ENCODE assay signal across 8 mouse cellular contexts in genomic region chr9:108001922-108002770, GRCm38 (mm10). TPM values are rescaled to one million over a fixed set of nuclear protein-coding genes. Genes with fewer than 3 reads are reported as not detected.
DNase-seq lines count a peak whose midpoint lies in the region; ATAC-seq and TF ChIP-seq lines count a peak whose summit lies in the region.

Ip6k1 (plus strand) TSS chr9:108002501.

- H3K4me2 ChIP-seq in lung, postnatal 0 days (replicated peaks; ENCODE audit: low read depth, low read length), result peak within 1 kb of the TSS; percentile 75

- H3K4me1 ChIP-seq in hindbrain, embryonic 10.5 days (replicated peaks), result peaks cover 29% of the 10 kb centered on the region
- peaks cover 9% of the 10 kb centered on the region for H3K4me1 ChIP-seq in lung, postnatal 0 days (ENCODE audit: insufficient read depth, low read depth, low read length)

- peak within 1 kb of the TSS; percentile 100 for H3K9ac ChIP-seq in lung, postnatal 0 days (replicated peaks; ENCODE audit: low read depth)

- H3K27me3 ChIP-seq in hindbrain, embryonic 10.5 days (ENCODE audit: insufficient read depth, poor library complexity, severe bottlenecking), result no peaks in the 10 kb centered on the region
- H3K27me3 ChIP-seq in lung, postnatal 0 days (replicated peaks; ENCODE audit: insufficient read depth, low read length), result no peaks in the 10 kb centered on the region

- H3K4me3 ChIP-seq in hindbrain, embryonic 10.5 days, result peak within 1 kb of the TSS; percentile 95
- H3K4me3 ChIP-seq in lung, postnatal 0 days (ENCODE audit: low read depth, low read length), result peak within 1 kb of the TSS; percentile 91

- peaks cover 8% of the 10 kb centered on the region; the same call in 1 of the 2 replicates for H3K36me3 ChIP-seq in hindbrain, embryonic 10.5 days
- no peaks in the 10 kb centered on the region for H3K36me3 ChIP-seq in lung, postnatal 0 days (ENCODE audit: insufficient read depth, low read length)

- peak; percentile 98 for ATAC-seq in frontal cortex, adult (ENCODE audit: low TSS enrichment)
- ATAC-seq in lung, postnatal 0 days, result peak; percentile 99

- H3K27ac ChIP-seq in hindbrain, embryonic 10.5 days, result peak within 1 kb of the TSS; percentile 98
- H3K27ac ChIP-seq in lung, postnatal 0 days (ENCODE audit: low read length), result peak within 1 kb of the TSS; percentile 97

- no peaks in the 10 kb centered on the region for H3K9me3 ChIP-seq in hindbrain, embryonic 10.5 days
- H3K9me3 ChIP-seq in lung, postnatal 0 days (ENCODE audit: low read length), result no peaks in the 10 kb centered on the region

- TF ChIP-seq CTCF in lung, postnatal 0 days (IDR thresholded peaks at IDR 0.05), result no peak

- WGBS in hindbrain, embryonic 10.5 days, result under 1% methylated on average over 51 of the region's 51 CpGs
- whole genome bisulfite sequencing in lung, postnatal 0 days, result under 1% methylated on average over 48 of the region's 51 CpGs

- TF ChIP-seq EP300 in lung, postnatal 0 days (IDR thresholded peaks at IDR 0.05), result no peak

- peak; percentile 100 for DNase-seq in MN1 (ENCODE audit: low spot score)
- peak; percentile 100 for DNase-seq in cerebellum, adult 9-10 months
- peak; percentile 100 for DNase-seq in hindbrain, embryonic 10.5 days (ENCODE audit: low spot score)
- peak; percentile 100 for DNase-seq in layer of hippocampus, adult 9-11 months
- peak; percentile 100 for DNase-seq in lung, postnatal 0 days (ENCODE audit: low spot score)
- peak; percentile 100 for DNase-seq in ovary, postnatal 14 days (ENCODE audit: low spot score)
- DNase-seq in thymus, postnatal 14 days, result peak; percentile 100

RNA-seq across cellular contexts. Expression of gene Ip6k1, which starts in this region (rescaled TPM):
- polyA plus RNA-seq in hindbrain, embryonic 10.5 days (2016; fragmentation: Nextera tagmentation; extraction: Ambion mirVana), result 60.1 and 65.5 TPM in 2 replicates
- polyA plus RNA-seq in lung, postnatal 0 days (2015; fragmentation: Nextera tagmentation; extraction: Ambion mirVana), result 52.0 and 53.9 TPM in 2 replicates

Comparison
In these comparisons a context has a peak if more than half of its experiments do, and no peak if none do; other contexts are left out.
1. Peak in every context shown above with its lines: DNase-seq, ATAC-seq, H3K4me3 ChIP-seq and H3K27ac ChIP-seq.